Mouse (Mus musculus): ENCODE data around the gene Ift122.

The Ift122 gene

DNA sequence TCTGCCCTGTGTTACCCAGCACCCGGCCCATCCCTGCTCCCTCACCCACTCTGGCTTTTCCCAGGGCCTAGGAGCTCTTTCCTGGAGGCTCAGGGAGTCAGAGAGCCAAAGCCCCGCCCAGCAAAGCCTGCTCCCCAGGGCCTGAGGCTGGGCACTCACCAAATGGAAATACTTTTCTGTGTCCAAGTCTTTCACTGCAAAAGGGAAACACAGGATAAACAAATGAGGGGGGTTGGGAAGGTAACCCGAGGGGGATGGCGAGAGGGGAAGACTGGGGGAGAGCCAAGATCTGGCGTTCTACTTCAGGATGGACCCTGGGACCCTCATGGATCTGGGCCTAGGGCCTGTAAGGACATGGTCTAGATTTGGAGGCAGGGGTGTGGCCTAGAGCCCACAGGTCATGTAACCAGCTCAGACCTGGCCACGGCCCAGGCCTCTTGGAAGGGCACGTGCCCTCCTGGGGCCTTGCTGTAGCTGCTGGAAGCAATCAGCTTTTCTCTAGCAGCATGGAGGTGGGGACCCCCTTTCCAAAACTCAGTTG lies 106.0 kb downstream of the Ift122 start:
- no peak for DNase-seq (ENCODE audit: low read depth, low spot score)

DNA sequence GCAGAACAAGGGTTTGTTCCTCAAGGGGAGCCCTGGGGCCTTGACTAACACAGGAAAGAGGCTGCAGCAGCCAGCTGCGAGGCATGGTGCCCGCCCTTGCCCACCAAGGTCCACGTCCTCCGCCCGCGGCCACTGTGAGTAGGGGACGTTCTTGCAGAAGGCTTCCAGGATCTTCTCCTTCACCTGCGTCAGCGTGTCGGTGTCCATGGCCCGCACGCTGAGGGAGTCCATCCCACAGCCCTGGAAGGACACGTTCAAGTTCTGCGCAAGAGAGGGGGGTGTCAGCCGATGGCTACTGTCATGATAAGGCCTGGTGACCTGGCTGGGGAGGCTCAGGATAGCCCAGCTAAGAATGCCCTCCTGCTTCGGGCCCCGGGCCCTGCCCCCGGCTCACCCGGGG lies 107.1 kb downstream of the Ift122 start:
- DNase-seq (ENCODE audit: low read depth, low spot score), result no peak

DNA sequence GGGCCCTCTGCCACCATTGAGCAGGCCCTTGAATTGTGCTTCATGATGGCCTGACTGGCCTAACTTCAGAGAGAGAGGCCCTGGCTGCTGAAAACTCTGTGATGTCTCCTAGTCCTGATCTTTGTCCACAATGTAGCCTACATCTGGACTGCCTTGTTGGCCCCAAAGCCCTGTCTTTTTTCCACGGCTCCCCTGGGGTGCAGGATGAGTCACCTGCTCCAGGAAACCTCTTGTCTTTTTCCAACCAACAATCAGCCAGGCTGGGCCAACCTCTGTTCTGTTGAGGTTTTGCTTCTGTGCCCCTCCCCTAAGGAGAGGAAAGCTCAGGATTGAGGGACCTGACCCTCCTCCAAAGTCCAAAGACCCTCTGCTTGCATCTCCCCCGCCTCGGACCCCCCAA lies 108.5 kb downstream of the Ift122 start:
- no peak for DNase-seq (ENCODE audit: low read depth, low spot score)

DNA sequence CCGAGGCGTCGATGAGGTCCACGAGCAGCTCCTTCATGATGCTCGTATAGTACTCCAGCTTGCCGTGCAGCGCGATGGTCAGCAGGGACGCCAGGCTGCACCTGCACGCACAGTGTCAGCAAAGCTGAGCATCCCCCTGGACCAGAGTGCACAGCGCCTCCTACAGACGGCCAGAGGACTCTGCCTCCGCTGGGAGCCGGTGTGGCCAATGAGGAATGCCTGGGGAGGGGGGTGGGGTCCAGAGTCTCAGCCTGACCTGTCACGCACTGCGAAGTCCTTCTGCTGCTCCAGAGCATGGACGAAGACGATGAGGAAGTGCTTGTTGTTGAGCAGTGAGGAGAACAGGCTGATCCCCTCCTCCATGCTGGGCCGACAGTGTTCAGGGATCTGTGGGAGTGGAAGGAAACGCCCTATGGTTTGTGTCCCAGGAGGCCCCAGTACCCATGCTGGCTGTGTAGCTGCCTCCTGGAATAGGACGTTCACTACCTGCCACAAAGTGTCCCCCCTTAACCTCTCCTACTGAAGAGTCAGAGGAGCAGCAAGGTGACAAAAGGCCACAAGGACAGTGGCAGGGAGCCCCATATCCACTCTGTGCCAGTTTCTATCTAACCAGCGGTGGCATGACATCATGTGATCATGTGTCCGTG lies 109.3 kb downstream of the Ift122 start:
- DNase-seq (ENCODE audit: low read depth, low spot score), result no peak

DNA sequence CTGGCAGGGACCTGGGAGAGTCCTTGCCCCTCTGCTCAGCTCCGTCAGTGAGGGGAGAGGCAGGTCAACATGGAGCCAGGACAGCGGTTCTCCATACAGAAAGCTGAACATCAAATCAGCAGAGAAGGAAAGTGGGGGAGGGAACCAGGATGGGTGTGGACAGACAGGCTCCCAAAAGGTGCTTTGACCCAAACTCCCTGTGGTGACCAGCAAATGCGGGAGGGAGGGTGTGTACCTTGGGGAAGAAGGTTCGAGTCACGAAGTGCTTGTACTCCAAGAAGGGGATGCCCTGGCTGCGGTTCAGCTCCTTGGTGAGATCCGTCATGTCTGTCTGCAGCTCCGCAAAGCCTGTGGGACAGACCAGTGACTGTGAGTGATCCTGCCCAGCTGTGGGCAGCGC lies 110.4 kb downstream of the Ift122 start:
- no peak for DNase-seq (ENCODE audit: low read depth, low spot score)

DNA sequence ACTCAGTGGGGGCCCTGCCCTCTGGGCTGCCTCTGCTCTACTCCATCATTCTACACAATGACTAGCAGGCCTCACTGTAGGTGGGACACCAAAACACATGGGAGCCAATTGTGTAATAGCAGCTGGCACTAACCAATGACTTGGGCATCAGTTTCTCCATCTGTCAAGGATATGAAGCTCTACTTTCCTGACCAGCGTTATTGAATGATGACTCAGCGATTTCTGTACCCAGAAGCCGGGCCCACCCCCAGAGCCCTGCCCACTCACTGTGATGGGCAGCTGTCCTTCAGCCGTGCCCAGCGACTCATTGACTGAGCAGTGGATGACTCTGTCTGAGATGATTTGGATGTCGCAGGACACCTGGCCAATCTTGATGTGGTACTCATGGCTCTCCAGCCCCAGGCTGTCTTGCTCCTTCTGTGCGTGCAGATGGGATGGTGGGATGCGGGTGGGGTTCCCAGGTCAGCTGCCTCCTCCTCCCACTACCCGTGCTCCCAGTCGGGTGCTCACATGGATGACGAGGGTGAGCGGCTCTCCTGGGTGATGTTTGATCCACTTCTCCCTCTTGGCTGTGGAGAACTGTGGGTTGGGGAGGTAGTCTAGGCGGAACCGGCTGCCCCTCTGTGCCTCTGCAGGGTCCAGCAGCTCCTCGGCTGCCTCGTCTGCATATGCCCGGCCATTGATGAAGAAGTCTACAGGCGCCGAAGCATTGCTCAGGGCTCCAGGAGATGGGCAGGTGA lies 113.1 kb downstream of the Ift122 start:
- DNase-seq (ENCODE audit: low read depth, low spot score), result no peak

DNA sequence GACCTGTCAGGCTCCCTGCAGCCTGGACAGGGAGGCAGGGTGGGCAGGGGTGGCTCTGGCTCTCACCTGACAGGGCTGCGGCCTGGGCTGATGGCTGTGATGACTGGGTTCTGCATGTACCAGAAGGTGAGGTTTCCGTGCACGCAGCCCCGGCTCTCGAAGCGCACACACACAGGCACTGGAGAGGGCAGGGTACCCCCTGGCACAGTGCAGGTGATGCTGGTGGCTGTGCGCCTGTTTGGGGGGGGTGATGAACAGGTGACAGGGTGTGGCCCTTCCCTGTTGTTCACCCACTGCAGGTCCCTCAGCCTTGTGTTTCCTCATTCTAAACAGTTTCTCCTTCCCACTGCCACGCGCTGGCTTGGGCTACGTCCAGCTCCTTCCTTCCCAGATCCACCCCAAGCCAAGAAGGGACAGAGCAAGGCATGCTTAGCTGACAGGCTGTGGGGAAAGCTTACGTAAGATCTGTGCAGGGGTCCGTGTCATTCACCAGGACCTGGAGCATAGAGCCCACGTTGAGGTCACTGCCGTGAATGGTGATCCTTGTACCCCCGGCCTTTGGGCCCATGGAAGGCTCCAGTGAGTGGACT lies 114.1 kb downstream of the Ift122 start:
- DNase-seq (ENCODE audit: low read depth, low spot score), result no peak

DNA sequence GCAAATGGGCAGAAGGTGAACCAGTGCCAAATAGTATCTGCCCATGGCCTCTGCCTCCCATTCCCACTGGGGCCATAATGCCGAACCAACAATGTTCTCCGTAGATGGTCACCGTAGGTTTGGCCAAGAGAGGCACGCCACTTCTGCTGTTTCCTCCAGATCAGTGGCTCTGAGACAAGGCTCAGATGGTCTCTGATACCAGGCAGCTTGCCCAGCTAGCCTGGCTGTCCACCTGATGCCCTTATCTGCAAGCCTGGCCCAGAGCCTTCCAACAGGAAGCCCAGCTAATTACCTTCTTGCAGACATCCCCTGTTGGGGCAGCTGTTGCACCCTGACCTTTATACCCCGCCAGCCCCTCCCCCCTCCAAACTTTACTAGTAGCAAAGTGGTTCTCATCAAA lies 114.8 kb downstream of the Ift122 start:
- no peak for DNase-seq (ENCODE audit: low read depth, low spot score)

DNA sequence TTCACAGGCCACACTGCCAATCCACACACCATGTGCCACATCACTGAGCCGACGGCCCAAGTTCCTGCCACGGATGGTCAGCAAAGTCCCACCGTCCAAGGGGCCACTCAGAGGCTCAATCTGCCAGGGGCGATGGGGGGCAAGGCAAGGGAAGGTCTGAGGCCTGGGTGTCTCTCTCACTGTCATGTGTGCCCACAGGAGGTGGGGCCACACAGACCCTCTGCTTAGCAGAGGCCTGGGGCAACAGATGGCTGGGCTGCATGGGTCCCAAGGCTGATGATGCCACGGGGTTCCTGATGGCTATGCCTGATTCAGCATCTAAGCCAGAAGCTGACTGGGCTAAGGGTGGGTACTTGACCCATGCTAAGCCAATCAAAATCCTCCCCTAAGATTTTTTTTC lies 115.4 kb downstream of the Ift122 start:
- no peak for DNase-seq (ENCODE audit: low read depth, low spot score)

DNA sequence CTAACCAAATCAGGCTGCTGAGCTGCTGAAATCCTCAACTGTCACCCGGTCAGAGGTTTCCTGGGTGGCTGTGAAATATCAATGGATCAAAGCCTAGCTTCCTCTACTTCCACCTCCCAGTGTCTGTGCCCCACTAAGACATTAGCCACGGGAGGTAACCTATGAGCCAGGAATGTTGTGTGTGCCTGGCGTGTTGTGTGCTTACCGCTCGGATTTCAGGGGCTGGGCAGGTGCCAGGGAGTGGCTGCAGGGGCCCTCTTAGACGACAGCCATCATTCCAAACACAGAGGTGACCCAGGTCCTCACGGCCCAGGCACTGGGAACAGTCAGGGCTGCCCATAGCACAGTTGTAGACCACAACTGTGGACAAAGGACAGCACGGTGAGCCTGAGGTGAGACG lies 115.8 kb downstream of the Ift122 start:
- DNase-seq (ENCODE audit: low read depth, low spot score), result no peak

DNA sequence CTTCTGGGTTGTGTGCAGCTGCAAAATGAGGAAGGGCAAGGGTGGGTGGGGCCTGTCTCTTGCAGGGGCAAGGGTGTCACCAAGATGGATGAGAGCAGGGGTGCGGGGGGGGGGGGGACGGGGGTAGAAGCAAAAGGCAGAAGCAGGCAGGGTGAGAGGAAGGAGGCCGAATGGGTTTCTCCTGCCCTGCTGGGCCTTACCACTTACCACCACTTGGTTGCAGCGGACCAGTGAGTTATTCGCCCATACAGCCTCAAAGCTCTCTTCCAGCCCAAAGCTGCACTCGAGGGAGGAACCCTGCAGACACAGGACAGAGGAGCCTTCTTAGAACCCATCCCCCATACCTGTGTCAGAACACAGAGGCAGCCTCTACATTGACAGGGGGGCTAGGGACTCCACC lies 116.7 kb downstream of the Ift122 start:
- no peak for DNase-seq (ENCODE audit: low read depth, low spot score)

DNA sequence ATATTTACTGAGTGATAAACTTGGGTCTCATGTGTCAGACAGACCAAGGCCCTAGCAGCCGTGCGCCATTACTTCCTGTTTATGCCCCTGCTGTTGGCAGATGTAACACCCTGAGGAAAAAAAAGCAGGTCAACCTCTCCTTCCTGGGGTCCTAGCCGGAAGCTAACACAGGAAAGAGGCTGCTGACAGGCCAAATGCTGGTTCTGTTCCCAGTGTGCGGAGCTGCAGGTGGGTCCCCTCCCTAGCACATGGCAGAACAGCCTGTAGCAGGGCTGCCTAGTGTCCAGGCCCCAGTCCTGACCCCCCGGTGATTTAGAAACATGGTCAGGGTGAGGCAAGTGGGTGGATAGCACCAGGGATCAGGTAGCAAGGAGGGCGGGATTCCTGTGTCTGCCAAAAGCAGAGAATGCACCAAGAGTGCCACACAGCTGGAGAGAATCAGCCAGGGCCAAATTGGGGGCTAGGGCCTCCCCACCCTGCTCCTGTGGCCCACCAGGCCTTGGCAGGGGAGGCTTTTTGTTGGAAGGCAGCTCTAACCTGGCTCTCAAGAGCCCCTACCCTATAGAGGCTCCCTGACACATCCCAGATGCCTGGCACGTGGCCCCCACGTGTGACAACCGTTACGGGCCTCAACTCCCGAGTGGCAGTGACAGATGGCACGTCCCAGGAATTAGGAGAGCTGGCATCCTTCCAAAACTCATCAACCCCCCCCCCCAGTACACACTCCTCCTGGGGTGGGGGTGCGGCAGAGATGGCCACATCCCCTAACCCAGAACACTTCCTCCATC lies 118.2 kb downstream of the Ift122 start:
- DNase-seq (ENCODE audit: low read depth, low spot score), result no peak

DNA sequence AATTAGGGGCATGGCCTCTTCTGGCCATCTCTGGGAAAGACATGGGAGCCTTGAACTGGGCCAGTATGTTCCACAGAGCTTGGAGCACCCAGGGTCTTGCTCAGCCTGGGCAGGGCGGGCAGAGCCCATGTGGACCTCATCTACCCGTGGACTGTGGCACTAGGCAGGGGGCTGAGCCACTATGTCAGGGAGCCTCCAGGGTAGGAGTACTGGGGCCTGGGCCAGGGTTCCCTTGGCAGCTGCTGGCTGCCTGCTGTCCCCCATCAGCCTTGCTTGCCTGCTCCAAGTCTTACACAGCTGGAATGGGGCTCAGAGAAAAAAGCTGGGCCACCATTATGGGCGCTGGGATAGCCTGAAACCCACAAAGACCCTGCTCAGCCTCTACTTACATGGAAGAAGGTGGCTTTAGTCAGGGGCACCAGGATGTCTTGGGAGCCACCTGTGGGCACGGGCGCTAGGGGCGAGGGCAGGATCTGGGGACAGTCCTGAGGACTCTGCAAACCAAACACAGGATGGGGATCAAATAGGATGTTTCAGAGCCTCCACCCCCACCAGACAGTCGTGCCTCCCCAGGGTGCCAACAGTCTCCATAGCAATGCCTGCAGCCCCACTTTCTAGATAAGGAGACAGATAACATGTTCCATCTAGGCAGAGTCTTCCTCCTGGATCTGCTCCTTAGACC lies 119.0 kb downstream of the Ift122 start:
- no peak for DNase-seq (ENCODE audit: low read depth, low spot score)

DNA sequence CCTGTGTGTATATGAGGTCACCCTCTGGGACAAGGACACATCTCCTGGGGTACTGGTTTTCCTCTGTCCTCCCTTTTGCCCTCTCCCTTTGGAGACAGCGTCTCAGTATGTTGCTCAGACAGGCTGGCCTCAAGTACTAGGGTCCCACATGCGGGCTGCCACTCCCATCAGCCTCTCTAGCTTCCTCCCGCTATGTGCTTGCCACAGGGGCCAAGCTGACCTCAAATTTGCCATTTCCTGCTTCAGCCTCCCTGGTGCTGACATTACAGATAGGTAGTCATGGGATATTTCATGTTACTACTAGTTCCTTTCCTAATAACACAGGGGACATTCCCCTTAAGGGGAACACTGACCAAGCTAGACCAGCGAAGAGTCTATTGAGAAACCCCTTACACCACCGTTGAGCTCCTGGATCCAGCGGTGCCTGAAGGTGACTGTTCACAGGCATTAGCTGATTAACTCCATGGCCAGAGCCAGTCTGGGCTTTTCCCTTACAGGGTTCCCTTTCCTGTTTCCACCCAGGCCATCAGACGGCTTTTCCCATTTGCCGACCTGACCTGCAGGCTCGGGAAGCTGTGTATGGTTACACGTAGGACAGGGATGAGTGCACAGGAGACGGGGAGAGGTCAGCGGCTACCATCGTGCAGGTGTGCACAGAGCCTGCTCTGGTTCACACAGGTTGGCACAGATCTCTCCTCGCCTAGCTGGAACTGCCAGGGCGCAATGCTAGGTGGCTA lies 120.0 kb downstream of the Ift122 start:
- no peak for DNase-seq (ENCODE audit: low read depth, low spot score)

DNA sequence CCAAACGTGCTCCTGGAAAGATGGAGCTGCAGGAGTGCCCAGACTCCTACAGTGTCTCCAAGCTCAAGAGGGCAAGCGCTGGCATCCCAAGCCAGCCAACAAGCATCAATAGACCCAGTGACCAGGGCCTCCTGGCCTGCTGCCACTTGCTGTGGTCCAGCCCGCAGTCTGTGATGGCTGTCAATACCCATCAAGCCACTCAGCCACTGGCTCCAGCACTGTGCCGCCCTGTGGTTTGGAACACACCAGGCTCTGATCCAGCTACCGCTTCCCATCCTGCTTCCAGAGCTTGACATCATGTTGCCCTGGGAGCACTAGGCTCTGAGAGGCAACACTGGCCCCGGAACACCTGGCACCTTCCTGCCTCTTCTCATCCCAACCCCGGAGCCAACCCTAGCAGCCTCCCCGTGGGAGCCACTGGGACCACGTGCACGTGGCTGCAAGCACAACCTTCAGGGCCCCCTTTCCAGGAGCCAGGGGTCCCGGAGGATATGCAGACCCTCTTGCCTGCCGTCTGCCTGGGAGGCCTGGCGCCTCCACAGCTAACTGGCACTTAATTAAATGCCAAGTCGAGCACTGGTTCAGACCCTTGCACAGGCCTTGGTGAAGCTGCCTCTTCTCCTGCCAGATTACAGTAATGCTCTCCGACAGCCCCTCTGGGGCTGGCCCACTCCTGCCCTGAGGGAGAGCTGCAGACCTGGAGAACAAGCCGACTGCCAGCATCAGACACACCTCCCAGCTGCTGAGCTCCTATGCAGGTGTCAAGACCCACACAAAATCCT lies 120.8 kb downstream of the Ift122 start:
- no peak for DNase-seq (ENCODE audit: low read depth, low spot score)

DNA sequence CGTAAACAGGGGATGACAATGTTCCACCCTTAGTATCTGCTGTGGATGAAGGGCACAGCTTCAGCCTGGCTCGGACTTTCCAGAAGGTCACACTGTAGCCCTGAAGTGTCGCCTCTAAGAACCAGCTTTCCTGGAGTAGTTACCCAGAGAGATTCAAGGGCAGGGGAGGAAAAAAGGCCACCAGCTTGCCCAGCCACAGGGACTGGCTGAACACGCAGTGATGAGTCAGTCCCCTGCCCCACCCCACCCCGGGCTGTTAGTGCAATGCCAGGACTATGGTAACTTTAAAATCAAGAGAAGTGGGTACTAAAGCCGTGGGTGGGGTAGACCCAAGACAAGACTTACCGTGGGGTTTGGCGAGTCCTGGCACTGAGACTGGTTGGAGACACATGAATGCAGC lies 122.3 kb downstream of the Ift122 start:
- no peak for DNase-seq (ENCODE audit: low read depth, low spot score)

Measured in retina, postnatal 7 days (tissue).